Mouse (Mus musculus) forebrain, embryonic 13.5 days (tissue): ENCODE measurements around the gene Adgrb2. TPM values are rescaled to one million over a fixed set of nuclear protein-coding genes. Genes with fewer than 3 reads are reported as not detected.

ENCODE experiments used
- ATAC-seq: fragments of 200-750 bp; cut with Nextera tagmentation; 2 replicates; pipeline ENCODE4 v1.8.0; 2017
- H3K27ac ChIP-seq: fragments of 300-500 bp; sonication (generic); 2 replicates; pipeline ENCODE4 v1.5.1; 2015; ENCODE audit warnings: inconsistent platforms, mild to moderate bottlenecking, moderate library complexity
- H3K27me3 ChIP-seq: fragments of 300-500 bp; sonication (generic); 2 replicates; pipeline ENCODE4 v1.6.1; 2015; ENCODE audit warnings: mild to moderate bottlenecking, inconsistent platforms
- H3K36me3 ChIP-seq: fragments of 300-500 bp; sonication (generic); 2 replicates; pipeline ENCODE4 v1.6.1; 2015; ENCODE audit warnings: mild to moderate bottlenecking, inconsistent platforms; ENCODE audit not compliant: poor library complexity, severe bottlenecking
- H3K4me1 ChIP-seq: fragments of 300-500 bp; sonication (generic); 2 replicates; pipeline ENCODE4 v1.6.1; 2015; ENCODE audit warnings: inconsistent platforms
- H3K4me2 ChIP-seq: fragments of 300-500 bp; sonication (generic); 2 replicates; pipeline ENCODE4 v1.6.1; 2015; ENCODE audit warnings: inconsistent platforms, mild to moderate bottlenecking, moderate library complexity
- H3K4me3 ChIP-seq: fragments of 300-500 bp; sonication (generic); 2 replicates; pipeline ENCODE4 v1.5.1; 2015; ENCODE audit warnings: mild to moderate bottlenecking, inconsistent platforms
- H3K9ac ChIP-seq: fragments of 300-500 bp; sonication (generic); 2 replicates; pipeline ENCODE4 v1.6.1; 2015; ENCODE audit warnings: mild to moderate bottlenecking, inconsistent platforms
- H3K9me3 ChIP-seq: fragments of 300-500 bp; sonication (generic); replicated peaks from 2 replicates; pipeline ENCODE4 v1.6.1; 2016; ENCODE audit warnings: inconsistent platforms
- WGBS: fragments of 180-500 bp; shearing (Covaris S2); methylation state at CpG from one replicate; pipeline ENCODE4 v1.1.7; 2015; 5-methylcytosine and 5-hydroxymethylcytosine counted together
- polyA plus RNA-seq: library from polyadenylated mRNA; unstranded; fragments of >200 nt; fragmentation: Nextera tagmentation; extraction: Ambion mirVana; gene quantifications from 2 replicates; pipeline ENCODE4 v1.2.1, GENCODE M21; 2015

The Adgrb2 gene
- polyA plus RNA-seq, 1 experiment from 2014 or later, result 6.4 TPM

- ATAC-seq, result no peak
- Histone ChIP-seq H3K36me3 (no peaks in the 10 kb centered on the region), H3K9ac (no peak overlapping the region), H3K4me2 (no peak overlapping the region), H3K9me3 (no peaks in the 10 kb centered on the region), H3K4me1 (peaks cover 34% of the 10 kb centered on the region), H3K27me3 (no peaks in the 10 kb centered on the region), H3K4me3 (no peak overlapping the region), H3K27ac (no peak overlapping the region)
- WGBS, result 65% methylated on average over 11 of the region's 14 CpGs
These were observed 70.7 kb downstream of the Adgrb2 start for GRCm38 (mm10) chr4:130055160-130056010.

DNA sequence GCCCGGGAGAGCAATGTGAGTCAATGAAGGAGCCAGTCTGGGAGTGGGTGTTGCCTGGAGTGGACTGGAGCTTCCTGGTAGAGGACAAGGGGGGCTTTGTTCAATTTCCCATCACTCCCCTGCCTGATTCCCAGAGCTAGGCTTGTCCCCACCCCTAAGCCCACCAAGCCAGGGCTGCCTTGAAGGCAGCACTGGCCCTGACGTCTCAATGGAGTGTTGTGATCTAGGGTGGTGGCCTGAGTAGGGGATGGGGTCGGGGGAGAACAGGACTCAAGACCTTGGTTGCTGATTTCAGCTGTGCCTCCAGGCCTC lies 71.3 kb downstream of the Adgrb2 start:
- Histone ChIP-seq H3K4me3 (no peak overlapping the region), H3K4me1 (peaks cover 31% of the 10 kb centered on the region), H3K4me2 (no peak overlapping the region), H3K9ac (no peak overlapping the region), H3K36me3 (no peaks in the 10 kb centered on the region), H3K9me3 (no peaks in the 10 kb centered on the region), H3K27ac (no peak overlapping the region), H3K27me3 (no peaks in the 10 kb centered on the region)
- 0 out of 2 replicates have a peak, but pooled peaks have one; percentile 6 for ATAC-seq
- 34% methylated on average over 3 of the region's 3 CpGs for WGBS

GRCm38 (mm10) chr4:130056471-130056870 lies 71.8 kb downstream of the Adgrb2 start:
- H3K4me3 ChIP-seq, result no peak overlapping the region
- no peaks in the 10 kb centered on the region for H3K27me3 ChIP-seq
- H3K27ac ChIP-seq, result no peak overlapping the region
- H3K9ac ChIP-seq, result no peak overlapping the region
- H3K4me1 ChIP-seq, result peaks cover 31% of the 10 kb centered on the region
- H3K36me3 ChIP-seq, result no peaks in the 10 kb centered on the region
- 35% methylated on average over 3 of the region's 3 CpGs for WGBS
- no peak overlapping the region for H3K4me2 ChIP-seq
- no peaks in the 10 kb centered on the region for H3K9me3 ChIP-seq
- no peak for ATAC-seq

GRCm38 (mm10) chr4:130060937-130061336 lies 76.3 kb downstream of the Adgrb2 start:
- Histone ChIP-seq H3K9ac (no peak overlapping the region), H3K4me2 (no peak overlapping the region), H3K36me3 (no peaks in the 10 kb centered on the region), H3K4me3 (no peak overlapping the region), H3K27ac (no peak overlapping the region), H3K9me3 (no peaks in the 10 kb centered on the region), H3K27me3 (peaks cover 5% of the 10 kb centered on the region), H3K4me1 (peaks cover 16% of the 10 kb centered on the region)
- no peak for ATAC-seq

- H3K9ac ChIP-seq, result no peak overlapping the region
- no peaks in the 10 kb centered on the region for H3K4me1 ChIP-seq
- H3K4me2 ChIP-seq, result no peak overlapping the region
- WGBS, result 75% methylated on average over 6 of the region's 7 CpGs
- no peak for ATAC-seq
- peaks cover 7% of the 10 kb centered on the region for H3K27me3 ChIP-seq
- no peak overlapping the region for H3K27ac ChIP-seq
- no peaks in the 10 kb centered on the region for H3K9me3 ChIP-seq
- no peaks in the 10 kb centered on the region for H3K36me3 ChIP-seq
- H3K4me3 ChIP-seq, result no peak overlapping the region
These were observed 78.5 kb downstream of the Adgrb2 start for GRCm38 (mm10) chr4:130063191-130063590.

DNA sequence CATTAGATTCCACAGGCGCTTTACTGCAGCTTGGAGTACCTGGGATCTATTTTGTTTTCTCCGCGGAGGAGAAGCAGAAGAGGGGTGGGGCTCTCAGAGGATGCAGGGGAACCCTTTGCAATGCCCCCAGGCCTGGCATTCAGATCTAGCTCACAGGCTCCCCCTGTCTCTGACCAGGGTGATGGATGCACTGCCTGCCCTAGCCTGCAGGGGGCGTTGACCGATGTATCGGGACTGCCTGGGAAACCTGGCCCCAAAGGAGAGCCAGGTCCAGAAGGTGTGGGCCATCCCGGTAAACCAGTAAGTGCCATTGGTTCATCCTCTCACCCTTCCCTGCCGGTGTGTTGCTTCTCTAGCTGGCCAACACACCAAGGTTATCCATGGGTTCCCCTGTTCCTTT lies 82.1 kb downstream of the Adgrb2 start:
- no peaks in the 10 kb centered on the region for H3K9me3 ChIP-seq
- 5% methylated on average over 8 of the region's 8 CpGs for WGBS
- H3K4me3 ChIP-seq, result no peak overlapping the region
- H3K27me3 ChIP-seq, result peaks cover 8% of the 10 kb centered on the region
- no peaks in the 10 kb centered on the region for H3K4me1 ChIP-seq
- H3K27ac ChIP-seq, result no peak overlapping the region
- no peaks in the 10 kb centered on the region for H3K36me3 ChIP-seq
- no peak overlapping the region for H3K4me2 ChIP-seq
- no peak for ATAC-seq
- no peak overlapping the region for H3K9ac ChIP-seq

GRCm38 (mm10) chr4:130070523-130070922 lies 85.9 kb downstream of the Adgrb2 start:
- H3K9ac ChIP-seq, result no peak overlapping the region
- H3K27ac ChIP-seq, result no peak overlapping the region
- 59% methylated on average over 3 of the region's 3 CpGs for WGBS
- no peaks in the 10 kb centered on the region for H3K9me3 ChIP-seq
- ATAC-seq, result no peak; the same call in 1 of the 2 replicates
- H3K4me3 ChIP-seq, result no peak overlapping the region
- no peaks in the 10 kb centered on the region for H3K36me3 ChIP-seq
- peaks cover 9% of the 10 kb centered on the region for H3K4me1 ChIP-seq
- no peak overlapping the region for H3K4me2 ChIP-seq
- H3K27me3 ChIP-seq, result peaks cover 6% of the 10 kb centered on the region; the same call in 1 of the 2 replicates

DNA sequence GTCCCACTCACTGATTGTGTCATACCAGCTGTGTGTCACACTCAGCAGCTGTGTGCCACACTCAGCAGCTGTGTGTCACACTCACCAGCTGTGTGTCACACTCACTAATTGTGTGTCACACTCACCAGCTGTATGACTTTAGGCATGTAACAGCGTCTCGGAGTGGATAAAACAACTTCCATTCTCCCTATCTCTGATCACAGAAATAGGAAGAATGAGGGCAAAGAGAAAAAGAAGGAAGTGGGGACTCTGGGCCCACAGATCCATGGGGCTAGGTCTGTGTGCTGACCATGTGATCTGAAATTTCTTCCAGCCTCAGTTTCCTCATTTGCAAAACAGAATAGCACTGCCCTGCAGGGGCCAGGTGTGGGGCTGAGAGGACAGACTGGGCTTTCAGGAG lies 87.1 kb downstream of the Adgrb2 start:
- H3K4me3 ChIP-seq, result no peak overlapping the region

More for the DNA sequence above, 87.1 kb downstream of the Adgrb2 start:
- WGBS, result 94% methylated on average over 2 of the region's 2 CpGs
- no peak overlapping the region for H3K27ac ChIP-seq
- peaks cover 19% of the 10 kb centered on the region for H3K4me1 ChIP-seq
- H3K4me2 ChIP-seq, result no peak overlapping the region
- ATAC-seq, result no peak
- H3K9ac ChIP-seq, result no peak overlapping the region
- H3K9me3 ChIP-seq, result no peaks in the 10 kb centered on the region
- H3K27me3 ChIP-seq, result peaks cover 18% of the 10 kb centered on the region
- no peaks in the 10 kb centered on the region for H3K36me3 ChIP-seq

Other genes with a start within 250 kb of the Adgrb2 start
- 190 TPM in 2 replicates for gene Khdrbs1, start 242.6 kb upstream of the Adgrb2 start, polyA plus RNA-seq
- 358 and 389 TPM in 2 replicates for gene Ptp4a2, start 173.7 kb upstream of the Adgrb2 start, polyA plus RNA-seq
- gene Spocd1, start 55.6 kb upstream of the Adgrb2 start, polyA plus RNA-seq, result not detected in 2 replicates
- 2.5 and 2.9 TPM in 2 replicates for gene Col16a1, start 63.0 kb downstream of the Adgrb2 start, polyA plus RNA-seq
- 68.0 and 68.4 TPM in 2 replicates for gene Pef1, start 117.7 kb downstream of the Adgrb2 start, polyA plus RNA-seq
- 0.13 TPM in 1 of 2 replicates, not detected in the other for gene Hcrtr1, start 154.5 kb downstream of the Adgrb2 start, polyA plus RNA-seq
- 2.6 and 3.1 TPM in 2 replicates for gene Tinagl1, start 190.3 kb downstream of the Adgrb2 start, polyA plus RNA-seq
- gene Gm853, start 237.5 kb downstream of the Adgrb2 start, polyA plus RNA-seq, result 0.13 TPM in 1 of 2 replicates, not detected in the other